19 mouse cellular contexts compared by ENCODE assay signal in the genomic region with DNA sequence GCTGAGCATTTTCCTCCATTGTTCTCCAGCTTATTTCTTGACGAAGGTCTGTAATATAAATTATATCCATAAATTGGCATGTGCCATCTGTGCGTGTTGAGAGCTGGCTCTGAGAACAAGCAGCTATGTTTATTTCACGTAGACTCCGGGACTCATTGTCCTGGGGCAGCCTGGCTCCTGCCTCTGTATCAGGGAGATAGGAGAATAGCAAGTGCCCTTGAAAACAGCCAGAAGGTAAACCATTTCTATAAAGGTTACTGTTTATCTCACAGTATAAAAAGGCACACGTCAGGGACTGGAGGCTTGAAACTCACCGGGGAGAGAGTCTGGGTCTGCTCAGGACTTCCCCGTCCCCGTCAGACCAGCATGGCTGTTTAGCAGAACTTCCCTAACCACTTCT. TPM values are rescaled to one million over a fixed set of nuclear protein-coding genes. Genes with fewer than 3 reads are reported as not detected.
DNase-seq lines count a peak whose midpoint lies in the region; ATAC-seq and TF ChIP-seq lines count a peak whose summit lies in the region.
"Had no signal": no experiment of that assay in that cellular context is flagged by ENCODE, and none has a peak within 500 bp of the region (broad histone marks: within the 10 kb centered on the region; RNA-seq: fewer than 3 reads in every experiment).

No protein-coding gene starts in this region.

- no peak for TF ChIP-seq POLR2A in heart, adult 2 months (IDR thresholded peaks at IDR 0.05; ENCODE audit: insufficient read depth, low read depth, low read length)

- H3K4me3 ChIP-seq in heart, embryonic 10.5 days: no peak overlapping the region
- no peak overlapping the region for H3K4me3 ChIP-seq in heart, adult 2 months
- H3K4me3 ChIP-seq in intestine, embryonic 15.5 days (replicated peaks): no peak overlapping the region
- H3K4me3 ChIP-seq in intestine, postnatal 0 days (ENCODE audit: low read depth, low read length): no peak overlapping the region
- peak overlapping the region; percentile 57 for H3K4me3 ChIP-seq in E14TG2a.4 (replicated peaks; ENCODE audit: low read length)
- no peak overlapping the region for H3K4me3 ChIP-seq in midbrain, embryonic 14.5 days (replicated peaks; ENCODE audit: low read depth, low read length)
- H3K4me3 ChIP-seq: embryonic facial prominence, embryonic 12.5 days; kidney, embryonic 15.5 days; limb, embryonic 12.5 days; liver, embryonic 15.5 days had no signal

- no peaks in the 10 kb centered on the region for H3K9me3 ChIP-seq in heart, embryonic 10.5 days
- H3K9me3 ChIP-seq in intestine, embryonic 15.5 days: no peaks in the 10 kb centered on the region
- H3K9me3 ChIP-seq in intestine, postnatal 0 days (ENCODE audit: control insufficient read depth): no peaks in the 10 kb centered on the region
- H3K9me3 ChIP-seq in E14TG2a.4 (ENCODE audit: low read length): no peaks in the 10 kb centered on the region
- H3K9me3 ChIP-seq in midbrain, embryonic 14.5 days (ENCODE audit: control insufficient read depth, low read length): no peaks in the 10 kb centered on the region
- H3K9me3 ChIP-seq: embryonic facial prominence, embryonic 12.5 days; kidney, embryonic 15.5 days; limb, embryonic 12.5 days; liver, embryonic 15.5 days had no signal

- no peaks in the 10 kb centered on the region for H3K79me2 ChIP-seq in heart, adult 2 months (replicated peaks; ENCODE audit: control insufficient read depth, insufficient read depth, low read length)

- 37% methylated on average over 8 of the region's 8 CpGs for WGBS in heart, embryonic 10.5 days
- 47% methylated on average over 8 of the region's 8 CpGs for WGBS in heart, adult 2 months
- WGBS in intestine, embryonic 15.5 days: 34% methylated on average over 8 of the region's 8 CpGs
- 47% methylated on average over 8 of the region's 8 CpGs for WGBS in intestine, postnatal 0 days
- 66% methylated on average over 8 of the region's 8 CpGs for WGBS in midbrain, embryonic 14.5 days

- peak overlapping the region; percentile 65; the same call in 1 of the 2 replicates for H3K27ac ChIP-seq in heart, embryonic 10.5 days
- no peak overlapping the region for H3K27ac ChIP-seq in heart, adult 2 months
- H3K27ac ChIP-seq in intestine, embryonic 15.5 days: no peak overlapping the region
- H3K27ac ChIP-seq in intestine, postnatal 0 days (ENCODE audit: low read depth, low read length): no peak overlapping the region
- H3K27ac ChIP-seq in midbrain, embryonic 14.5 days (replicated peaks; ENCODE audit: low read depth, low read length): peak overlapping the region; percentile 4; the same call in 1 of the 2 replicates
- H3K27ac ChIP-seq: embryonic facial prominence, embryonic 12.5 days; kidney, embryonic 15.5 days; limb, embryonic 12.5 days; liver, embryonic 15.5 days had no signal

- no peak for ATAC-seq in intestine, embryonic 15.5 days
- ATAC-seq in intestine, postnatal 0 days: no peak
- ATAC-seq in midbrain, embryonic 14.5 days (ENCODE audit: low FRiP score, low TSS enrichment): no peak
- ATAC-seq: inflammation-experienced regulatory T-cells, adult 6 months had no signal

- H3K36me3 ChIP-seq in heart, embryonic 10.5 days: no peaks in the 10 kb centered on the region
- no peaks in the 10 kb centered on the region for H3K36me3 ChIP-seq in heart, adult 2 months (ENCODE audit: control insufficient read depth, insufficient read depth, low read length)
- no peaks in the 10 kb centered on the region for H3K36me3 ChIP-seq in intestine, embryonic 15.5 days
- H3K36me3 ChIP-seq in intestine, postnatal 0 days (ENCODE audit: control insufficient read depth, insufficient read depth): no peaks in the 10 kb centered on the region
- no peaks in the 10 kb centered on the region for H3K36me3 ChIP-seq in E14TG2a.4 (ENCODE audit: insufficient read depth, low read length)
- H3K36me3 ChIP-seq in midbrain, embryonic 14.5 days (ENCODE audit: control insufficient read depth, insufficient read depth, low read length): no peaks in the 10 kb centered on the region
- H3K36me3 ChIP-seq: embryonic facial prominence, embryonic 12.5 days; kidney, embryonic 15.5 days; limb, embryonic 12.5 days; liver, embryonic 15.5 days had no signal

- H3K4me1 ChIP-seq in heart, embryonic 10.5 days: peaks cover 36% of the 10 kb centered on the region
- H3K4me1 ChIP-seq in heart, adult 2 months (ENCODE audit: control insufficient read depth, insufficient read depth, low read length): peaks cover 3% of the 10 kb centered on the region; the same call in 1 of the 2 replicates
- H3K4me1 ChIP-seq in intestine, embryonic 15.5 days (replicated peaks): peaks cover 4% of the 10 kb centered on the region; the same call in 1 of the 2 replicates
- H3K4me1 ChIP-seq in intestine, postnatal 0 days (replicated peaks; ENCODE audit: control insufficient read depth, insufficient read depth, low read length): no peaks in the 10 kb centered on the region
- H3K4me1 ChIP-seq in E14TG2a.4 (replicated peaks; ENCODE audit: low read depth, low read length): peaks cover 77% of the 10 kb centered on the region
- H3K4me1 ChIP-seq in midbrain, embryonic 14.5 days (ENCODE audit: control insufficient read depth, insufficient read depth, low read length): peaks cover 32% of the 10 kb centered on the region

- H3K4me2 ChIP-seq in intestine, embryonic 15.5 days (replicated peaks): peak overlapping the region; percentile 9; the same call in 1 of the 2 replicates
- no peak overlapping the region for H3K4me2 ChIP-seq in intestine, postnatal 0 days (replicated peaks; ENCODE audit: low read depth)
- H3K4me2 ChIP-seq in midbrain, embryonic 14.5 days (ENCODE audit: low read length): no peak overlapping the region
- H3K4me2 ChIP-seq: embryonic facial prominence, embryonic 12.5 days; kidney, embryonic 15.5 days; limb, embryonic 12.5 days; liver, embryonic 15.5 days had no signal

- intact Hi-C loops in heart, adult 2 months (cut with DNase I): loop anchor here (5.0 kb wide), 1 partner anchor 62 kb away; a partner anchor contains a TSS

- no peak for TF ChIP-seq EP300 in heart, adult 2 months (IDR thresholded peaks at IDR 0.05; ENCODE audit: insufficient read depth, low read depth, low read length)

- no peak for DNase-seq in heart, embryonic 10.5 days (ENCODE audit: low spot score)
- DNase-seq in heart, adult 2 months: no peak
- DNase-seq in midbrain, embryonic 14.5 days: no peak
- DNase-seq in adrenal gland, postnatal 4 days (ENCODE audit: low spot score in 2 of 2): no peak
- DNase-seq: B cell, adult 2 months; cerebellum, adult 11-12 months; gastrocnemius, postnatal 36 days; right cerebral cortex, postnatal 14 days; thymus, postnatal 4 days had no signal

- H3K9ac ChIP-seq in heart, adult 2 months (ENCODE audit: low read depth, low read length): no peak overlapping the region
- no peak overlapping the region for H3K9ac ChIP-seq in intestine, embryonic 15.5 days
- H3K9ac ChIP-seq in intestine, postnatal 0 days (ENCODE audit: low read depth, low read length): no peak overlapping the region
- no peak overlapping the region for H3K9ac ChIP-seq in midbrain, embryonic 14.5 days (replicated peaks; ENCODE audit: low read length)
- H3K9ac ChIP-seq: embryonic facial prominence, embryonic 12.5 days; kidney, embryonic 15.5 days; limb, embryonic 12.5 days; liver, embryonic 15.5 days had no signal

- H3K27me3 ChIP-seq in heart, embryonic 10.5 days (ENCODE audit: insufficient read depth, poor library complexity, severe bottlenecking): no peaks in the 10 kb centered on the region
- no peaks in the 10 kb centered on the region for H3K27me3 ChIP-seq in heart, adult 2 months (ENCODE audit: control insufficient read depth, insufficient read depth, low read length)
- no peaks in the 10 kb centered on the region for H3K27me3 ChIP-seq in intestine, embryonic 15.5 days (replicated peaks)
- no peaks in the 10 kb centered on the region for H3K27me3 ChIP-seq in intestine, postnatal 0 days (replicated peaks; ENCODE audit: control insufficient read depth, insufficient read depth, low read length)
- H3K27me3 ChIP-seq in E14TG2a.4 (ENCODE audit: insufficient read depth, low read length): no peaks in the 10 kb centered on the region
- no peaks in the 10 kb centered on the region for H3K27me3 ChIP-seq in midbrain, embryonic 14.5 days (ENCODE audit: control insufficient read depth, insufficient read depth, low read length)
- H3K27me3 ChIP-seq: embryonic facial prominence, embryonic 12.5 days; kidney, embryonic 15.5 days; limb, embryonic 12.5 days; liver, embryonic 15.5 days had no signal

- no peak for TF ChIP-seq CTCF in heart, adult 2 months (IDR thresholded peaks at IDR 0.05)
- no peak for TF ChIP-seq CTCF in intestine, postnatal 0 days (IDR thresholded peaks at IDR 0.05; ENCODE audit: low read depth)
- no peak for TF ChIP-seq CTCF in E14TG2a.4 (conservative IDR thresholded peaks at IDR 0.05; ENCODE audit: low read length)

RNA-seq across cellular contexts. Expression of a gene that starts 13.9 kb away (rescaled TPM):
- not detected in 2 replicates for polyA plus RNA-seq in heart, embryonic 10.5 days (2016; fragmentation: Nextera tagmentation; extraction: Ambion mirVana)
- total RNA-seq in heart, adult 2 months (2021): not detected
- polyA plus RNA-seq in heart, adult 2 months (2012; rRNA removed): not detected in 2 replicates
- not detected in 2 replicates for polyA plus RNA-seq in intestine, embryonic 15.5 days (2015; fragmentation: Nextera tagmentation; extraction: Ambion mirVana)
- not detected in 2 replicates for polyA plus RNA-seq in intestine, postnatal 0 days (2015; fragmentation: Nextera tagmentation; extraction: Ambion mirVana)
- not detected in 2 replicates for polyA plus RNA-seq in midbrain, embryonic 14.5 days (2014; fragmentation: Nextera tagmentation; extraction: Ambion mirVana)
- total RNA-seq in adrenal gland, postnatal 4 days (2021): not detected
- total RNA-seq: adrenal gland, adult 18-20 months; common myeloid progenitor, adult 5-6 weeks; gastrocnemius, postnatal 36 days had no signal
- polyA plus RNA-seq: embryonic facial prominence, embryonic 12.5 days; inflammation-experienced regulatory T-cells, adult 6 months; kidney, embryonic 15.5 days; limb, embryonic 12.5 days; liver, embryonic 15.5 days had no signal

Comparison
In these comparisons a context has a peak if more than half of its experiments do, and no peak if none do; other contexts are left out.
1. H3K27ac ChIP-seq: peak in heart, embryonic 10.5 days (single experiment) and midbrain, embryonic 14.5 days (single experiment); none in heart, adult 2 months (single experiment), intestine, embryonic 15.5 days (single experiment) and intestine, postnatal 0 days (single experiment).